Mouse (Mus musculus): ENCODE measurements around the gene Gm11983.

- no peak for TF ChIP-seq CTCF (conservative IDR thresholded peaks at IDR 0.05 in 1 of 2, IDR thresholded peaks at IDR 0.05 in 1 of 2; ENCODE audit: low read depth in 2 of 2, low read length in 2 of 2)
- TF ChIP-seq ZMIZ1 (IDR thresholded peaks at IDR 0.05; ENCODE audit: low read depth, low read length): no peak
These were observed 22.7 kb upstream of the Gm11983 start for GRCm38 (mm10) chr11:6859898-6860858.

Data from CH12.LX (cell line).